Mouse (Mus musculus) cerebellum, adult 2 months (tissue): ENCODE results near the gene Adgrv1. TPM values are rescaled to one million over a fixed set of nuclear protein-coding genes. Genes with fewer than 3 reads are reported as not detected.

Experiments used
- DNase-seq, 2 experiments: peaks; one replicate each; pipeline ENCODE4 v3.0.0; 2021
- H3K27ac ChIP-seq: fragments of 200-500 bp; 2 replicates; pipeline ENCODE4 v1.5.1; 2012; ENCODE audit warnings: low read length, control low read depth, inconsistent platforms; ENCODE audit not compliant: insufficient read depth
- H3K27me3 ChIP-seq: fragments of 200-500 bp; 2 replicates; pipeline ENCODE4 v1.6.1; 2012; ENCODE audit warnings: inconsistent platforms, mild to moderate bottlenecking, low read length, moderate library complexity; ENCODE audit not compliant: control insufficient read depth, insufficient read depth
- H3K4me1 ChIP-seq: fragments of 200-500 bp; 2 replicates; pipeline ENCODE4 v1.6.1; 2011; ENCODE audit warnings: low read length; ENCODE audit not compliant: control insufficient read depth, insufficient read depth
- H3K4me3 ChIP-seq: fragments of 200-500 bp; replicated peaks from 2 replicates; pipeline ENCODE3; 2011; ENCODE audit warnings: mild to moderate bottlenecking, low read depth, low read length, control low read depth; ENCODE audit not compliant: insufficient read depth
- CTCF ChIP-seq: fragments of 200-500 bp; IDR thresholded peaks from 2 replicates; pipeline ENCODE4 v1.5.1; 2011; ENCODE audit warnings: low read depth, mild to moderate bottlenecking, control low read depth, low read length, moderate library complexity, borderline replicate concordance; ENCODE audit not compliant: insufficient read depth
- POLR2A ChIP-seq: fragments of 200-500 bp; IDR thresholded peaks from 2 replicates; pipeline ENCODE4 v1.6.1; 2011; ENCODE audit warnings: low read length, control low read depth, borderline replicate concordance; ENCODE audit not compliant: insufficient read depth
- WGBS: fragments of 180-500 bp; shearing (Covaris S2); methylation state at CpG from one replicate; pipeline ENCODE4 v1.1.7; 2018; 5-methylcytosine and 5-hydroxymethylcytosine counted together
- polyA plus RNA-seq: library from polyadenylated mRNA; depleted of rRNA; stranded (reverse); fragments of >200 nt; gene quantifications from 2 replicates; pipeline ENCODE4 v1.2.3, GENCODE M21; 2012

Gene Adgrv1
- polyA plus RNA-seq, 1 experiment: 3.4 TPM

- DNase-seq: no peak
- no peaks in the 10 kb centered on the region for H3K27me3 ChIP-seq
- no peak overlapping the region for H3K4me3 ChIP-seq
- no peak for TF ChIP-seq CTCF
- no peak for TF ChIP-seq POLR2A
- H3K4me1 ChIP-seq: no peaks in the 10 kb centered on the region
- 61% methylated on average over 6 of the region's 6 CpGs for WGBS
- no peak overlapping the region for H3K27ac ChIP-seq
Observed at GRCm38 (mm10) chr13:81109676-81110075, 523.3 kb downstream of the Adgrv1 start.

- WGBS: 60% methylated on average over 8 of the region's 8 CpGs
- Histone ChIP-seq H3K4me1 (no peaks in the 10 kb centered on the region), H3K27me3 (no peaks in the 10 kb centered on the region), H3K4me3 (no peak overlapping the region), H3K27ac (no peak overlapping the region)
- DNase-seq: no peak
- no peak for TF ChIP-seq CTCF
- no peak for TF ChIP-seq POLR2A
Observed at GRCm38 (mm10) chr13:81108526-81109302, 524.2 kb downstream of the Adgrv1 start.

- Histone ChIP-seq H3K27ac (no peak overlapping the region), H3K4me1 (no peaks in the 10 kb centered on the region), H3K4me3 (no peak overlapping the region), H3K27me3 (no peaks in the 10 kb centered on the region)
- DNase-seq: no peak
- WGBS: 74% methylated on average over 5 of the region's 5 CpGs
- no peak for TF ChIP-seq POLR2A
- TF ChIP-seq CTCF: no peak
Observed at GRCm38 (mm10) chr13:81107436-81107835, 525.5 kb downstream of the Adgrv1 start.

- no peak for TF ChIP-seq CTCF
- H3K27ac ChIP-seq: no peak overlapping the region
- no peak for DNase-seq
- H3K4me1 ChIP-seq: no peaks in the 10 kb centered on the region
- no peaks in the 10 kb centered on the region for H3K27me3 ChIP-seq
- WGBS: 28% methylated on average over 4 of the region's 4 CpGs
- no peak overlapping the region for H3K4me3 ChIP-seq
Observed at GRCm38 (mm10) chr13:81103794-81104193, 529.2 kb downstream of the Adgrv1 start.

- Histone ChIP-seq H3K27ac (no peak overlapping the region), H3K4me1 (no peaks in the 10 kb centered on the region), H3K27me3 (no peaks in the 10 kb centered on the region), H3K4me3 (no peak overlapping the region)
- no peak for TF ChIP-seq CTCF
- no peak for TF ChIP-seq POLR2A
- 91% methylated on average over 2 of the region's 2 CpGs for WGBS
- DNase-seq: no peak
Observed at GRCm38 (mm10) chr13:81096424-81096823, 536.5 kb downstream of the Adgrv1 start.

- no peak for DNase-seq
- 91% methylated on average over 6 of the region's 6 CpGs for WGBS
- no peaks in the 10 kb centered on the region for H3K27me3 ChIP-seq
- H3K4me3 ChIP-seq: no peak overlapping the region
- no peaks in the 10 kb centered on the region for H3K4me1 ChIP-seq
- H3K27ac ChIP-seq: no peak overlapping the region
- TF ChIP-seq POLR2A: no peak
- TF ChIP-seq CTCF: no peak
Observed at GRCm38 (mm10) chr13:81094513-81094912, 538.4 kb downstream of the Adgrv1 start.

- TF ChIP-seq CTCF (no peak), POLR2A (no peak)
- Histone ChIP-seq H3K4me1 (no peaks in the 10 kb centered on the region), H3K27me3 (no peaks in the 10 kb centered on the region), H3K4me3 (no peak overlapping the region), H3K27ac (no peak overlapping the region)
- no peak for DNase-seq
- 100% methylated on average over 1 of the region's 1 CpGs for WGBS
Observed at GRCm38 (mm10) chr13:81090051-81090836, 542.7 kb downstream of the Adgrv1 start.

GRCm38 (mm10) chr13:81086969-81087682 is 545.8 kb downstream of the Adgrv1 start:
- Histone ChIP-seq H3K4me1 (no peaks in the 10 kb centered on the region), H3K27ac (no peak overlapping the region), H3K4me3 (no peak overlapping the region), H3K27me3 (no peaks in the 10 kb centered on the region)
- no peak for TF ChIP-seq POLR2A
- no peak for TF ChIP-seq CTCF
- 55% methylated on average over 2 of the region's 2 CpGs for WGBS
- peak in 1 of 2 experiments; percentile 17 for DNase-seq
